Mouse (Mus musculus) lung, postnatal 0 days (tissue): ENCODE results near the gene Casp3. TPM values are rescaled to one million over a fixed set of nuclear protein-coding genes. Genes with fewer than 3 reads are reported as not detected.
"Not testable (repeated sequence)": the region's sequence is repeated elsewhere in the genome, so short reads cannot be mapped to it uniquely, and the experiment has no call there.

Source experiments
- ATAC-seq: fragments of 200-750 bp; cut with Nextera tagmentation; 2 replicates; pipeline ENCODE4 v1.8.0; 2017; ENCODE audit warnings: moderate library complexity
- DNase-seq: peaks from one replicate; pipeline ENCODE4 v3.0.0-alpha.2; 2016; ENCODE audit warnings: low spot score
- H3K27ac ChIP-seq: fragments of 300-500 bp; sonication (generic); 2 replicates; pipeline ENCODE4 v1.5.1; 2014; ENCODE audit warnings: antibody characterized with exemption, mild to moderate bottlenecking, low read length, mixed read lengths
- H3K27me3 ChIP-seq: fragments of 300-500 bp; sonication (generic); replicated peaks from 2 replicates; pipeline ENCODE4 v1.6.1; 2014; ENCODE audit warnings: low read length, mixed read lengths; ENCODE audit not compliant: insufficient read depth
- H3K36me3 ChIP-seq: fragments of 300-500 bp; sonication (generic); 2 replicates; pipeline ENCODE4 v1.6.1; 2014; ENCODE audit warnings: low read length, mixed read lengths; ENCODE audit not compliant: insufficient read depth
- H3K4me1 ChIP-seq: fragments of 300-500 bp; sonication (generic); 2 replicates; pipeline ENCODE4 v1.6.1; 2014; ENCODE audit warnings: antibody characterized with exemption, low read depth, low read length, mixed read lengths; ENCODE audit not compliant: insufficient read depth
- H3K4me2 ChIP-seq: fragments of 300-500 bp; sonication (generic); replicated peaks from 2 replicates; pipeline ENCODE4 v1.6.1; 2014; ENCODE audit warnings: low read depth, mild to moderate bottlenecking, low read length, moderate library complexity, mixed read lengths
- H3K4me3 ChIP-seq: fragments of 300-500 bp; sonication (generic); 2 replicates; pipeline ENCODE4 v1.5.1; 2014; ENCODE audit warnings: low read depth, low read length
- H3K9ac ChIP-seq: fragments of 300-500 bp; sonication (generic); replicated peaks from 2 replicates; pipeline ENCODE4 v1.6.1; 2014; ENCODE audit warnings: low read depth, mild to moderate bottlenecking
- H3K9me3 ChIP-seq: fragments of 300-500 bp; sonication (generic); 2 replicates; pipeline ENCODE4 v1.6.1; 2016; ENCODE audit warnings: low read length, mixed read lengths
- CTCF ChIP-seq: IDR thresholded peaks from 2 replicates; pipeline ENCODE4 v1.5.1; 2016; ENCODE audit warnings: antibody characterized with exemption, mild to moderate bottlenecking
- EP300 ChIP-seq: IDR thresholded peaks from 2 replicates; pipeline ENCODE4 v1.6.1; 2016; ENCODE audit warnings: antibody characterized with exemption, mild to moderate bottlenecking, control low read depth
- WGBS: fragments of 180-500 bp; shearing (Covaris S2); extraction: QIAGEN DNeasy Blood & Tissue Kit; methylation state at CpG from one replicate; pipeline ENCODE4 v1.1.7; 2014; 5-methylcytosine and 5-hydroxymethylcytosine counted together
- polyA plus RNA-seq: library from polyadenylated mRNA; unstranded; fragments of >200 nt; fragmentation: Nextera tagmentation; extraction: Ambion mirVana; gene quantifications from 2 replicates; pipeline ENCODE4 v1.2.1, GENCODE M21; 2015

The Casp3 gene
- polyA plus RNA-seq, 1 experiment from 2014 or later = 27.6 TPM

- Histone ChIP-seq H3K4me3 (no peak overlapping the region), H3K9me3 (no peaks in the 10 kb centered on the region), H3K9ac (no peak overlapping the region), H3K27ac (no peak overlapping the region), H3K4me1 (no peaks in the 10 kb centered on the region), H3K27me3 (no peaks in the 10 kb centered on the region), H3K36me3 (peaks cover 11% of the 10 kb centered on the region; the same call in 1 of the 2 replicates), H3K4me2 (no peak overlapping the region)
- DNase-seq = no peak
- WGBS = 82% methylated on average over 2 of the region's 2 CpGs
- no peak for ATAC-seq
- no peak for TF ChIP-seq CTCF
- TF ChIP-seq EP300 = no peak
These were observed 43.1 kb upstream of the Casp3 start for GRCm38 (mm10) chr8:46573964-46574363.

GRCm38 (mm10) chr8:46578794-46579193 is 38.3 kb upstream of the Casp3 start:
- Histone ChIP-seq H3K36me3 (peaks cover 11% of the 10 kb centered on the region; the same call in 1 of the 2 replicates), H3K27ac (no peak overlapping the region), H3K9me3 (no peaks in the 10 kb centered on the region), H3K27me3 (no peaks in the 10 kb centered on the region), H3K4me1 (no peaks in the 10 kb centered on the region), H3K9ac (no peak overlapping the region), H3K4me2 (no peak overlapping the region), H3K4me3 (no peak overlapping the region)
- TF ChIP-seq CTCF (no peak), EP300 (no peak)
- ATAC-seq (no peak), DNase-seq (no peak)
- WGBS = 93% methylated on average over 9 of the region's 9 CpGs

GRCm38 (mm10) chr8:46584328-46584727 is 32.8 kb upstream of the Casp3 start:
- ATAC-seq, H3K27me3 ChIP-seq, H3K9ac ChIP-seq, DNase-seq, H3K4me2 ChIP-seq, H3K27ac ChIP-seq, H3K4me3 ChIP-seq, H3K36me3 ChIP-seq, H3K4me1 ChIP-seq, H3K9me3 ChIP-seq: not testable (repeated sequence)
- WGBS = 66% methylated on average over 4 of the region's 4 CpGs

- Histone ChIP-seq H3K27me3 (no peaks in the 10 kb centered on the region), H3K9me3 (no peaks in the 10 kb centered on the region), H3K27ac (no peak overlapping the region), H3K9ac (no peak overlapping the region), H3K4me1 (no peaks in the 10 kb centered on the region), H3K4me3 (no peak overlapping the region), H3K4me2 (no peak overlapping the region), H3K36me3 (no peaks in the 10 kb centered on the region)
- no peak for ATAC-seq
- no peak for TF ChIP-seq CTCF
- no peak for TF ChIP-seq EP300
- WGBS = 78% methylated on average over 3 of the region's 3 CpGs
- DNase-seq = no peak
These were observed 31.5 kb upstream of the Casp3 start for GRCm38 (mm10) chr8:46585576-46585975.

- no peak for TF ChIP-seq CTCF
- no peak for TF ChIP-seq EP300
- WGBS = 82% methylated on average over 5 of the region's 5 CpGs
These were observed 29.2 kb upstream of the Casp3 start for GRCm38 (mm10) chr8:46587911-46588310.

GRCm38 (mm10) chr8:46588663-46589062 is 28.4 kb upstream of the Casp3 start:
- Histone ChIP-seq H3K27me3 (no peaks in the 10 kb centered on the region), H3K4me2 (no peak overlapping the region), H3K9me3 (no peaks in the 10 kb centered on the region), H3K27ac (no peak overlapping the region), H3K36me3 (no peaks in the 10 kb centered on the region), H3K4me1 (no peaks in the 10 kb centered on the region), H3K4me3 (no peak overlapping the region), H3K9ac (no peak overlapping the region)
- DNase-seq (no peak), ATAC-seq (no peak)
- WGBS = 91% methylated on average over 2 of the region's 2 CpGs
- TF ChIP-seq CTCF (no peak), EP300 (no peak)

More at GRCm38 (mm10) chr8:46587911-46588310, 29.2 kb upstream of the Casp3 start:
- H3K4me3 ChIP-seq = no peak overlapping the region
- no peak overlapping the region for H3K9ac ChIP-seq
- H3K4me2 ChIP-seq = no peak overlapping the region
- no peak for DNase-seq
- no peak overlapping the region for H3K27ac ChIP-seq
- no peaks in the 10 kb centered on the region for H3K9me3 ChIP-seq
- ATAC-seq = no peak
- no peaks in the 10 kb centered on the region for H3K4me1 ChIP-seq
- H3K27me3 ChIP-seq = no peaks in the 10 kb centered on the region
- H3K36me3 ChIP-seq = no peaks in the 10 kb centered on the region

- Histone ChIP-seq H3K4me3 (no peak overlapping the region), H3K9ac (no peak overlapping the region), H3K36me3 (no peaks in the 10 kb centered on the region), H3K27me3 (no peaks in the 10 kb centered on the region), H3K4me1 (no peaks in the 10 kb centered on the region), H3K27ac (no peak overlapping the region), H3K9me3 (no peaks in the 10 kb centered on the region), H3K4me2 (no peak overlapping the region)
- WGBS = 75% methylated on average over 8 of the region's 8 CpGs
- no peak for DNase-seq
- ATAC-seq = no peak
- TF ChIP-seq CTCF = no peak
- no peak for TF ChIP-seq EP300
These were observed 24.0 kb upstream of the Casp3 start for GRCm38 (mm10) chr8:46593067-46593466.
